Mouse (Mus musculus): ENCODE measurements around the gene Rplp0. TPM values are rescaled to one million over a fixed set of nuclear protein-coding genes. Genes with fewer than 3 reads are reported as not detected.
"Not testable (repeated sequence)": the region's sequence is repeated elsewhere in the genome, so short reads cannot be mapped to it uniquely, and the experiment has no call there.

Rplp0 gene
- polyA plus RNA-seq (2015; fragmentation: Nextera tagmentation; extraction: Ambion mirVana), result 767 and 869 TPM in 2 replicates

DNA sequence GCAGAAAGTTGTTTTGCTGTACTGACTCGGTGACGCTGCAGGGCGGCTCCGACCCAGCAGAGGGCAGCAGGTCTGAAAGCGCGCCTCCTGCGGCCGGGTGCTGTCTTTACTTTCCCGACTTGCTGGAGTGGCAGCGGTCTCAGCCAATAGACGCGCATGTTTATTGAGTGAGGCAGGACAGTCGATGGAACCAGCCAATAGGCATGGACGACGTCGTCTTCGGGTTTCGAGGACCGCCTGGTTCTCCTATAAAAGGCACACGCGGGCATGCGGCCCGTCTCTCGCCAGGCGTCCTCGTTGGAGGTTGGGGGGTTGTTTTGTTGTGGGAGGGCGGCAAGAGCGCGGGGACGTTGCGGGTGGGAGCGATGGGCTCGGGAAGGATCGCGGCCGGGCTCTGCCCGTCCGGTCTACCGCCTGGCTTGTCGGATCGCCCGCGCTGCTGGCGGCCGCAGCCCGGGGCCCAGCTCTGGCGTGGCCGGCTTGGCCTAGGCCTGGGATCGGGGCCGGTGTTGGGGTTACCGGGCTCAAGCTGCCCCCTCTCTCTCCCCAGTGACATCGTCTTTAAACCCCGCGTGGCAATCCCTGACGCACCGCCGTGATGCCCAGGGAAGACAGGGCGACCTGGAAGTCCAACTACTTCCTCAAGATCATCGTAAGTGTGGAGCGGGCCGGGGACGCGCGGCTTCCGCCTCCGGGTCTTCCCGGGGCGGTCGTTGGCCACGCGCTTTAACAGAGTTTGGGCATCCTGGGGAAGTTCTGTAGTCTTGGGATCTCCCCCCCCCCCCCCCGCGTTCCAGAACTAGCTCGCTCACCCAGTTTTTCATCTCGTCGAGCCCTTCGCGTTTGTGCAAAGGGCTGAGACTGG is at the start of gene Rplp0:
TSS of gene Rplp0 (plus strand) at position 231 of the 865 bp plus-strand sequence.
- peaks cover 35% of the 10 kb centered on the region for H3K4me1 ChIP-seq (replicated peaks)
- ATAC-seq (ENCODE audit: low read depth), result peak; percentile 98
- H3K4me3 ChIP-seq, result peak within 1 kb of the TSS; percentile 80
- no peaks in the 10 kb centered on the region for H3K9me3 ChIP-seq
- under 1% methylated on average over 78 of the region's 78 CpGs for WGBS
- peak within 1 kb of the TSS; percentile 96 for H3K9ac ChIP-seq
- H3K36me3 ChIP-seq, result peaks cover 42% of the 10 kb centered on the region
- H3K4me2 ChIP-seq, result peak within 1 kb of the TSS; percentile 74
- H3K27me3 ChIP-seq, result no peaks in the 10 kb centered on the region
- H3K27ac ChIP-seq (replicated peaks), result peak within 1 kb of the TSS; percentile 86

DNA sequence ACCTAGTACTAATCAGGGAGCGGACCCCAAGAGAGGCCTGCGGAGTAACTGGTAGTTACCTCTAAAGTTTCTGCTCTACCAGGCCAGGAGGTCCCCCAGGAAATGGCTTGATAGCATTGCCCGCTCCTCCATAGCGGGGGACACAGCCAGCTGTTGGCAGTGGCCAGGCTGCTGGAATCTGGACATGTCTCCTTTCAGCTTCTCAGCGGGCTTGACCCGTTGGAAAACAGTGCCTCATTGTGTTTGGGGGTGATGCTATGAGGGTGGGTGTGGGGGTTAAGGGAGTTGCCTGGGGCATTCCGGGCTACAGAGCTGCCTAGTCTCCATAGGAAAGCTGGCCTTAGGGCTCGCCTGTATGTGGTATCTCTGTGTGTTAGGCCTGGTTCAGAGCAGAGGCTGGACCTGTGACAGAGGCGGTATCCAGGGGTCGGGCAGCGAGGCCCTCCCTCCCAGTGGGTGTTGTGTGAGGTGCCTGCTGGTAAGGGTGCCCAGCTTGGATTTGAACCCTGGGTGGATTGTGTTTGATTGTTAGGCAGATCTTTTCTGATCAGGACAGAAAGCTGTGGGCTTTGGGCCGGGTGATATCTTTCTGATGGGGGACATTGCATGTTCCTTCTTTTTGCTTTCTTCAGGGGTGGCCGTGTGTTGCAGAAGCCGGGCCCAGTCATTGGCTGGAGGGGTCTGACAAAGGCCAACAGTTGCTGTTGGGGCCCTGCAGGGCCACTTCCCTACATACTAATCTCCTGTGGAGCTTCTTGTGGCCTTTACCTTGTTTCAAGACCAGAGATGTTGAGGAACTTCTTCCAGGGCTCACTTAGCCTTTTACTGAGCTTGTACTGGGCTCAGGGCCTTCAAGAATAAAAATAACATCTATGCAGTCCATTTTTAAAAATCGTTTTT is 49.2 kb upstream of the Rplp0 start:
- Histone ChIP-seq H3K36me3 (0 out of 2 replicates have a peak, but pooled peaks cover 4% of the 10 kb centered on the region), H3K4me3 (peak overlapping the region; percentile 90; the same call in 1 of the 2 replicates), H3K9ac (peak overlapping the region; percentile 44), H3K4me2 (peak overlapping the region; percentile 81), H3K9me3 (no peaks in the 10 kb centered on the region), H3K27me3 (no peaks in the 10 kb centered on the region), H3K4me1 (replicated peaks) (peaks cover 47% of the 10 kb centered on the region), H3K27ac (replicated peaks) (peak overlapping the region; percentile 52)
- WGBS, result 61% methylated on average over 15 of the region's 15 CpGs
- ATAC-seq (ENCODE audit: low read depth), result no peak

DNA sequence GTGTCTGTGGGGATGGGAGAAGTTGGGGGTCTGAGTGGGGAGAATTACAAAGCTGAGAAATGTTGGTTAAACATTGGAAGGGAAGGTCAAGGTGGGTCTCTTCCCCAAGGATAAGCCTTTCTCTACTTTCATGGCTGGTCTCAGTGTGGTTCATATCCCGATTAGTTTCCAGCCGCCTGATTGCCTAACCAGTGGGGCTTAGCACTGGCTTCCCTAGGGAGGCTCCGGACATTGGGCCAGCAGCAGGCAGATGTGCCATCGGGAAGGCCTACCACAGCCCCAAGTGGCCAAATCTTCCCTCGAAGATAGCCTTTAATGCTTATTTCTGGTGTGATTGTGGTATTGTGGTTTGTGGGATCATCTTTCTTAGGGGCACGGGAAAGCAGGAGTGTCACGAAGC is 46.9 kb upstream of the Rplp0 start:
- Histone ChIP-seq H3K9ac (no peak overlapping the region), H3K4me2 (no peak overlapping the region), H3K9me3 (no peaks in the 10 kb centered on the region), H3K27me3 (no peaks in the 10 kb centered on the region), H3K4me3 (no peak overlapping the region), H3K36me3 (0 out of 2 replicates have a peak, but pooled peaks cover 10% of the 10 kb centered on the region), H3K4me1 (replicated peaks) (peaks cover 47% of the 10 kb centered on the region), H3K27ac (replicated peaks) (no peak overlapping the region)
- 88% methylated on average over 7 of the region's 7 CpGs for WGBS
- no peak for ATAC-seq (ENCODE audit: low read depth)

DNA sequence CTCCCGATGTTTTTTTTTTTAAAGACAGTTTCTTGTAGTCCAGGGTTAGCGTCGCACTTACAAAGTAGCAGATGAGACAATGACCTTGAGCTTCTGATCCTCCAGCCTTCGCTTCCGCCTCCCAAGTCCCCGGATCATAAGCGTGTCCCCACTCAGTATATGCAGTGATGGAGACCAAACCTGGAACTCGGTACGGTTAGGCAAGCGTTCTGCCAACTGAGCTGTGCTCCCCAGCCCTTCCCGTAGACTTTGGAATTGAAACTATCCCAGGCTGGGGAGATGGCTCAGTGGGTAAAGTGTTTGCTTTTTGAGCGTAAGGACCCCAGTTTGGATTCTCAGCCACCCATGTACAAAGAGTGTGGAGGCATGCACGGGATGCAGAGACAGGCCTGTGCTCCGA is 46.0 kb upstream of the Rplp0 start:
- no peak overlapping the region for H3K4me3 ChIP-seq
- H3K36me3 ChIP-seq, result 0 out of 2 replicates have a peak, but pooled peaks cover 10% of the 10 kb centered on the region
- H3K9me3 ChIP-seq, result no peaks in the 10 kb centered on the region
- H3K27me3 ChIP-seq, result no peaks in the 10 kb centered on the region
- H3K27ac ChIP-seq (replicated peaks), result no peak overlapping the region
- no peak overlapping the region for H3K9ac ChIP-seq
- no peak for ATAC-seq (ENCODE audit: low read depth)
- H3K4me2 ChIP-seq, result no peak overlapping the region
- WGBS, result 95% methylated on average over 14 of the region's 14 CpGs
- peaks cover 39% of the 10 kb centered on the region for H3K4me1 ChIP-seq (replicated peaks)

DNA sequence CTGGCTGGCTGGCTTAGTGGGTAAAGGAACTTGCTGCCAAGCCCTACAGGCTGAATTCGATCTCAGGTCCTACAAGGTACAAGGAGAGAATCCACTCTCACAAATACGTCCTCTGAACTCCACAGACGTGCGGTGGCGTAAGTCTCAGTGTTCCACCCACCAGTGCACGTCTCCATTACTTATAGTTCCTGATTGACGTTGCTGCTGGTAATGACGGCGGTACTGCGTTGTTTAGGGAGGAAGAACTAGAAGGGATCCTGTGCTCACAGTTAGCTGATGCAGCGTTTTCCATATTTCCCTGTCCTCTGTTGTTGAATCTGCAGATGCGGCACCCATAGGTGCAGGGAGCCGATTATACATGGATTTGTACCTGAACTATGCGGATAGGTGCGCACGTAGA is 45.5 kb upstream of the Rplp0 start:
- H3K4me2 ChIP-seq, result no peak overlapping the region
- H3K9me3 ChIP-seq, result no peaks in the 10 kb centered on the region
- H3K27me3 ChIP-seq, result no peaks in the 10 kb centered on the region
- H3K9ac ChIP-seq, result no peak overlapping the region
- peaks cover 34% of the 10 kb centered on the region for H3K4me1 ChIP-seq (replicated peaks)
- H3K27ac ChIP-seq (replicated peaks), result no peak overlapping the region
- ATAC-seq (ENCODE audit: low read depth), result no peak
- WGBS, result 93% methylated on average over 16 of the region's 16 CpGs
- H3K36me3 ChIP-seq, result 0 out of 2 replicates have a peak, but pooled peaks cover 10% of the 10 kb centered on the region
- H3K4me3 ChIP-seq, result no peak overlapping the region

DNA sequence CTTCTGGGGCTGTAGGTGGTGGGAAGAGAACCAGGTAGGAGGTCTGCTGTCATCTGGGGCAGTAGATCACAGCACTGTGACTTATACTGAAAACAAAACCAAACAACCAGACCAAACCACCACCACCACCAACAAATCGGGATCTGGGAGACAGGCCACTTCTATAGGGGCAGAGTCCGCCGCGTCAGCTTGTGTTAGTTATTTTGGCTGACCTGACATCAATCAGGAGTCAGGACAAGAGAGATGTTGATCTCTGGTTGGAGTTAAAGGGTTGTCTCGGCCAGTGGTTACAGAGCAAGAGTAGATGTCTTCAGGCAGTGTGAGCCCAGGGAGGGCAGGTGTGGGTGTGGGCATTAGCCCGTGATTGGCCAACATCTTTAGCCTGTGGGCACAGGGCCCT is 44.9 kb upstream of the Rplp0 start:
- 94% methylated on average over 6 of the region's 6 CpGs for WGBS
- 0 out of 2 replicates have a peak, but pooled peaks cover 10% of the 10 kb centered on the region for H3K36me3 ChIP-seq
- no peaks in the 10 kb centered on the region for H3K27me3 ChIP-seq
- H3K4me3 ChIP-seq, result no peak overlapping the region
- H3K4me2 ChIP-seq, result no peak overlapping the region
- H3K9me3 ChIP-seq, result no peaks in the 10 kb centered on the region
- H3K4me1 ChIP-seq (replicated peaks), result peaks cover 28% of the 10 kb centered on the region
- no peak for ATAC-seq (ENCODE audit: low read depth)
- 0 out of 2 replicates have a peak overlapping the region, but pooled peaks have one; percentile 47 for H3K27ac ChIP-seq (replicated peaks)
- no peak overlapping the region for H3K9ac ChIP-seq

DNA sequence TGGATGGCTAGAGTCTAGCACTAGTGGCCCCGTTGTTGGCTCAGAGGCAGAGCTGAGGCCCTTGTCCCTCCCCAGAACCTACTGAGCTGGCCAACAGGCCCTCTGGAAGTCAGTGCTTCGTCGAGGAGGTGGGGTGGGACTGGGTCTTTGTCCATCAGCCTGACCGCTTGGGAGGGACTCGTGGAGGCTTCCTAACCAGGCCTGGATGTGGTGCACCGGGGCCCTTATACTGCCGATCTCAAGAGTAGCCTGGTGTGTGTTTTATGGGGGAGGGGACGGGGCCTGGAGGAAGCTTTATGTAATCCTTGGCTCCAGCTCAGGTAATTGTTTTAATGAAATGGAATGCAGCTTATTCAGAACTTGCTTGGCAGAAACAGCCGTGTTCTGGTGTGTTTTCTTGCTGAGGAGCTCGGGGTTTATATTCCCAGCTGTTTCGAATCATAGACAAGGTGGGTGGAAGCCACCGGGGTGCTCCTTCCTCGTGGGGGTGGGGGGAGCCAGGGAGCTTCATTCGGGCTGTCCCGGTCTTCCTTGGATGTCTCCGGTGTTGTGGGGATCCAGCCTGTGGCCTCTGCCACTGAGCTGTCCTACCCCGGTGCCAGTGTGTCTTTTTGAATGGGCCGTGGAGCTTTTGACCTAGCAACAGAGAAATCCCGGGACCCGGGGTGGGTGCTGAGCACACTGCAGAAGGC is 44.2 kb upstream of the Rplp0 start:
- 0 out of 2 replicates have a peak, but pooled peaks have one; percentile 34 for ATAC-seq (ENCODE audit: low read depth)
- H3K4me1 ChIP-seq (replicated peaks), result peaks cover 21% of the 10 kb centered on the region
- 67% methylated on average over 20 of the region's 20 CpGs for WGBS
- 0 out of 2 replicates have a peak, but pooled peaks cover 10% of the 10 kb centered on the region for H3K36me3 ChIP-seq
- peak overlapping the region; percentile 47 for H3K27ac ChIP-seq (replicated peaks)
- 0 out of 2 replicates have a peak overlapping the region, but pooled peaks have one; percentile 13 for H3K9ac ChIP-seq
- no peak overlapping the region for H3K4me3 ChIP-seq
- no peaks in the 10 kb centered on the region for H3K27me3 ChIP-seq
- no peak overlapping the region for H3K4me2 ChIP-seq
- no peaks in the 10 kb centered on the region for H3K9me3 ChIP-seq

DNA sequence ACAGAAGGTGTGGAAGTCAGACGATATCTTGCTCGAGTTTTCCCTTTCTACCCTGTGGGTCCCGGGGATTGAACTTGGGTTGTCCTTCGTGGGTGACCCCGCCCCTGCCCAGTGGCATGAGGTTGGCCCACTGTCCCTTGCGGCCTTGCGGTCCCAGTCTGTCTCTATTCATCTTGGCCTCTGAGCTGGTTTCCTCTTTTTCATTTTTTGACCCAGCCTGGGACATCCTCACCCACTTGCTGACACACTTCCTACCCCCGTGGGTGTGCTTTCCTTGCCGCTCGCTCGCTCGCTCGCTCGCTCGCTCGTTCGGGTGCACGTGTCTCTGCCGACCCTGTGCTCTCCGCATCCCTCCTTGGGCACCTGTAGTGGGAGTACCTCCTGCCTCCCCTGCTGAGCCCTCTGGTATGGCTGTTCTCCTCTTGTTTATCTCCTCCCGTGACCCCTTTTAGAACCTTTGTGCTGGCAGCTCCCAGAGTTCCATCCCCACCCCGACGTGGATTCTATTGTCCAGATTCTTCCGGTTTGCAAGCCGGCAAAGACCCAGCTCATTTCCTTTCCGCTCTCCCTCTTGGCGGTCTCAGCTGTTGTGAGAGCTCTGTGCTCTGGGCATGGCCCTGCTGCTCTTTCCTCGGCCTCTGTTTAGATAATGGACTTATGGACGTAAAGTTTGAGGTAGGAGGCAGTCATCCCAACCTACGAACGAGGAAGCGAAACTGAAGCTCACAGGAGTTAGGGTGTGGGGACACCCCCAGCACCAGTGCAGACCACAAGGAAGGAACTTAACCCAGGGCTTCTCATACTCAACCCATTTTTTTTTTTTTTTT is 43.0 kb upstream of the Rplp0 start:
- no peak overlapping the region for H3K4me2 ChIP-seq
- ATAC-seq (ENCODE audit: low read depth), result no peak
- H3K9ac ChIP-seq, result no peak overlapping the region
- 80% methylated on average over 32 of the region's 32 CpGs for WGBS
- no peaks in the 10 kb centered on the region for H3K9me3 ChIP-seq
- H3K4me1 ChIP-seq (replicated peaks), result peaks cover 14% of the 10 kb centered on the region
- H3K27me3 ChIP-seq, result no peaks in the 10 kb centered on the region
- H3K4me3 ChIP-seq, result no peak overlapping the region
- H3K36me3 ChIP-seq, result 0 out of 2 replicates have a peak, but pooled peaks cover 10% of the 10 kb centered on the region
- peak overlapping the region; percentile 33; the same call in 1 of the 2 replicates for H3K27ac ChIP-seq (replicated peaks)

DNA sequence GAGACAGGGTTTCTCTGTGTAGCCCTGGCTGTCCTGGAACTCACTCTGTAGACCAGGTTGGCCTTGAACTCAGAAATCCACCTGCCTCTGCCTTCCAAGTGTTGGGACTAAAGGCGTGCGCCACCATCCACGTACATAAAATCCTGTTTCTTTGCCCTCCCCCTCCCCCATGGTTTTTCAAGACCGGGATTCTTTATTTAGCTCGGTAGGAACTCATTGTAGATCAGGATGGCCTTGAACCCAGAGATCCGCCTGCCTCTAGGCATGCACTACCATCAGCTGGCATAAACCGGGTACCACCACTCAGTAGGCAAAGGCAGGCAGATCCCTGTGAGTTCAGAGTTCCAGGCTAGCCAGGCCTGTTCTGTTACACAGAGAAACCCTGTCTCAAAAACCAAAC is 42.4 kb upstream of the Rplp0 start:
- WGBS, result 89% methylated on average over 7 of the region's 7 CpGs
- Histone ChIP-seq H3K4me3 (no peak overlapping the region), H3K9ac (no peak overlapping the region), H3K4me1 (replicated peaks) (peaks cover 14% of the 10 kb centered on the region), H3K27me3 (no peaks in the 10 kb centered on the region), H3K36me3 (0 out of 2 replicates have a peak, but pooled peaks cover 10% of the 10 kb centered on the region), H3K4me2 (no peak overlapping the region), H3K9me3 (no peaks in the 10 kb centered on the region), H3K27ac (replicated peaks) (0 out of 2 replicates have a peak overlapping the region, but pooled peaks have one; percentile 33)
- ATAC-seq (ENCODE audit: low read depth), result no peak

DNA sequence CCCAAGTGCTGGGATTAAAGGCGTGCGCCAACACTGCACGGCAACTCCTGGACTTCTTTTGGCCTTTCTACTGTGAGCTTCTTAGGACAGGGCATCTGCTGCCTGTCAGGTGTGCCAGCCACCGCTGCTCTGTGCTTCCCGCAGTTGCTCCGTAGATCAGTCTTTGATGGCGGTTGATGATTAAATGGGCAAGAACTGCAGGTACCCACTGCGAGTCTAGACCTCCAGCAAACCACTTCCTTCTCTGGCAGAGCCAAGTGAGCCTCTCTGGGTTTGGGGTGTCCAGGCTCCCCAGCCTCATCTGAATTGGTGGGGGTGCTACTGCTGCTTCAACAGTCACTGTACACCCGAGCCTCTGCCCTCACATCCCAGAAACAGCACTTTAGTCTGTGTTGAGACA is 41.8 kb upstream of the Rplp0 start:
- Histone ChIP-seq H3K9ac (no peak overlapping the region), H3K27me3 (no peaks in the 10 kb centered on the region), H3K4me2 (no peak overlapping the region), H3K4me1 (replicated peaks) (peaks cover 16% of the 10 kb centered on the region), H3K9me3 (no peaks in the 10 kb centered on the region), H3K4me3 (no peak overlapping the region), H3K36me3 (0 out of 2 replicates have a peak, but pooled peaks cover 10% of the 10 kb centered on the region), H3K27ac (replicated peaks) (no peak overlapping the region)
- ATAC-seq (ENCODE audit: low read depth), result no peak
- 93% methylated on average over 9 of the region's 9 CpGs for WGBS

DNA sequence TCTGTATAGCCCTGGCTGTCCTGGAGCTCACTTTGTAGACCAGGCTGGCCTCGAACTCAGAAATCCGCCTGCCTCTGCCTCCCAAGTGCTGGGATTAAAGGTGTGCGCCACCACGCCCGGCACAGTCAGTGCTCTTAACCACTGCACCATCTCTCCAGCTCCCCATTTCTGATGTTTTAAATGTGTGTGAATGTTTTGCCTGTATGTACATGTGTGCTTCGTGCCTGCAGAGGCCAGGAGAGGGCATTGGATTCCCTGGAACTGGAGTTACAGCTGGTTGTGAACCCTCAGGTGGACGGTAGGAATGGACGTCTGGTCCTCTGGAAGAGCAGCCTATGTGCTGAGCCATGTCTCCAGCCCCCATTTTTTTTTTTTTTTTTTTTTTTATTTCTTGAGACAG is 41.1 kb upstream of the Rplp0 start:
- not testable (repeated sequence) for H3K4me2 ChIP-seq; H3K27ac ChIP-seq (replicated peaks); H3K36me3 ChIP-seq; ATAC-seq (ENCODE audit: low read depth); H3K4me3 ChIP-seq; H3K9me3 ChIP-seq; H3K9ac ChIP-seq; H3K27me3 ChIP-seq
- H3K4me1 ChIP-seq (replicated peaks), result peaks cover 22% of the 10 kb centered on the region
- 95% methylated on average over 8 of the region's 8 CpGs for WGBS
